Mouse (Mus musculus) CH12.LX (cell line): ENCODE measurements around the gene Hoxb7. TPM values are rescaled to one million over a fixed set of nuclear protein-coding genes. Genes with fewer than 3 reads are reported as not detected.

Experiments used
- DNase-seq: peaks from one replicate; pipeline ENCODE4 v3.0.0-alpha.2; 2013; ENCODE audit errors: extremely low read depth
- H3K27ac ChIP-seq: 2 replicates; pipeline ENCODE4 v1.5.1; 2012; ENCODE audit warnings: low read depth, mild to moderate bottlenecking, control low read depth, moderate library complexity; ENCODE audit not compliant: insufficient read depth
- H3K27me3 ChIP-seq: replicated peaks from 2 replicates; pipeline ENCODE3; 2012; ENCODE audit warnings: inconsistent platforms
- H3K36me3 ChIP-seq, 2 experiments: replicated peaks in 1 of 2; 2 replicates each; pipeline versions ENCODE3 to v1.6.1; 2012; ENCODE audit warnings: inconsistent platforms in 1 of 2, low read length in 1 of 2, mild to moderate bottlenecking in 1 of 2, mixed read lengths in 1 of 2, moderate library complexity in 1 of 2; ENCODE audit not compliant: control insufficient read depth in 1 of 2, insufficient read depth in 1 of 2
- H3K4me1 ChIP-seq, 2 experiments: 2 replicates each; pipeline ENCODE4 v1.6.1; 2012; ENCODE audit warnings: inconsistent platforms in 1 of 2, moderate library complexity in 1 of 2; ENCODE audit not compliant: insufficient read depth in 2 of 2, control insufficient read depth in 1 of 2
- H3K4me2 ChIP-seq: 2 replicates; pipeline ENCODE4 v1.6.1; 2012; ENCODE audit warnings: low read depth, mild to moderate bottlenecking, control low read depth; ENCODE audit not compliant: poor library complexity, insufficient read depth, severe bottlenecking
- H3K4me3 ChIP-seq, 3 experiments: fragments of 150-350 bp in 1 of 3; sonication (generic) in 1 of 3; replicated peaks in 1 of 3; 2 replicates each; pipeline versions ENCODE3 to v1.5.1; 2011 to 2012; ENCODE audit warnings: low read depth in 2 of 3, low read length in 2 of 3, mild to moderate bottlenecking in 2 of 3, moderate library complexity in 2 of 3, control low read depth in 1 of 3, improper control_type of control experiment in 1 of 3, inconsistent platforms in 1 of 3, mixed read lengths in 1 of 3; ENCODE audit not compliant: poor library complexity in 1 of 3
- H3K79me2 ChIP-seq: replicated peaks from 2 replicates; pipeline ENCODE4 v1.6.1; 2012; ENCODE audit warnings: mild to moderate bottlenecking, moderate library complexity; ENCODE audit not compliant: control insufficient read depth, poor library complexity, insufficient read depth, severe bottlenecking; ENCODE audit errors: extremely low read depth
- H3K9ac ChIP-seq: 2 replicates; pipeline ENCODE4 v1.6.1; 2012; ENCODE audit warnings: low read depth, mild to moderate bottlenecking, control low read depth, moderate library complexity; ENCODE audit not compliant: insufficient read depth
- H3K9me3 ChIP-seq: replicated peaks from 2 replicates; pipeline ENCODE3; 2012; ENCODE audit warnings: low read length, inconsistent platforms, mixed read lengths
- BHLHE40 ChIP-seq: IDR thresholded peaks from 2 replicates; pipeline ENCODE4 v1.6.1; 2011; ENCODE audit warnings: mild to moderate bottlenecking, low read depth, low read length, improper control_type of control experiment
- CHD1 ChIP-seq: IDR thresholded peaks from 2 replicates; pipeline ENCODE4 v1.6.1; 2012; ENCODE audit warnings: low read depth, low read length, improper control_type of control experiment, inconsistent platforms
- CHD2 ChIP-seq: IDR thresholded peaks from 2 replicates; pipeline ENCODE4 v1.6.1; 2011; ENCODE audit warnings: low read length, improper control_type of control experiment
- E2F4 ChIP-seq: IDR thresholded peaks from 2 replicates; pipeline ENCODE4 v1.6.1; 2011; ENCODE audit warnings: low read depth, low read length, improper control_type of control experiment; ENCODE audit not compliant: insufficient replicate concordance
- EP300 ChIP-seq: IDR thresholded peaks from 2 replicates; pipeline ENCODE4 v1.6.1; 2011; ENCODE audit warnings: low read length, improper control_type of control experiment
- ETS1 ChIP-seq: conservative IDR thresholded peaks from 2 replicates; pipeline ENCODE4 v1.6.1; 2012; ENCODE audit warnings: low read depth, mild to moderate bottlenecking, inconsistent platforms, low read length, improper control_type of control experiment, moderate library complexity
- GABPA ChIP-seq: IDR thresholded peaks from 2 replicates; pipeline ENCODE4 v1.6.1; 2012; ENCODE audit warnings: low read depth, low read length, improper control_type of control experiment, inconsistent platforms; ENCODE audit not compliant: insufficient replicate concordance
- IRF4 ChIP-seq: IDR thresholded peaks from 2 replicates; pipeline ENCODE4 v1.6.1; 2014; ENCODE audit warnings: low read depth, mild to moderate bottlenecking, inconsistent platforms, low read length, improper control_type of control experiment
- JUN ChIP-seq: IDR thresholded peaks from 2 replicates; pipeline ENCODE4 v1.6.1; 2011; ENCODE audit warnings: low read depth, mild to moderate bottlenecking, low read length, improper control_type of control experiment, moderate library complexity; ENCODE audit not compliant: insufficient read depth
- MAFK ChIP-seq: IDR thresholded peaks from 2 replicates; pipeline ENCODE4 v1.6.1; 2011; ENCODE audit warnings: low read length, improper control_type of control experiment; ENCODE audit not compliant: insufficient replicate concordance
- MAX ChIP-seq: IDR thresholded peaks from 2 replicates; pipeline ENCODE4 v1.6.1; 2011; ENCODE audit warnings: low read length, improper control_type of control experiment
- MEF2A ChIP-seq: IDR thresholded peaks from 2 replicates; pipeline ENCODE4 v1.6.1; 2014; ENCODE audit warnings: low read depth, mild to moderate bottlenecking, inconsistent platforms, low read length, improper control_type of control experiment, borderline replicate concordance
- MYC ChIP-seq: IDR thresholded peaks from 2 replicates; pipeline ENCODE4 v1.6.1; 2011; ENCODE audit warnings: low read depth, mild to moderate bottlenecking, improper control_type of control experiment, low read length
- PAX5 ChIP-seq: IDR thresholded peaks from 2 replicates; pipeline ENCODE4 v1.6.1; 2012; ENCODE audit warnings: low read length, inconsistent platforms, mixed read lengths
- POLR2A ChIP-seq: IDR thresholded peaks from 2 replicates; pipeline ENCODE4 v1.6.1; 2011; ENCODE audit warnings: low read depth, mild to moderate bottlenecking, improper control_type of control experiment, low read length
- RCOR1 ChIP-seq: conservative IDR thresholded peaks from 2 replicates; pipeline ENCODE4 v1.6.1; 2012; ENCODE audit warnings: low read depth, mild to moderate bottlenecking, inconsistent platforms, low read length, improper control_type of control experiment
- SIN3A ChIP-seq: IDR thresholded peaks from 2 replicates; pipeline ENCODE4 v1.6.1; 2012; ENCODE audit warnings: low read length, improper control_type of control experiment, inconsistent platforms
- SMC3 ChIP-seq: IDR thresholded peaks from 2 replicates; pipeline ENCODE4 v1.6.1; 2011; ENCODE audit warnings: low read depth, low read length, improper control_type of control experiment
- TBP ChIP-seq: conservative IDR thresholded peaks from 2 replicates; pipeline ENCODE4 v1.6.1; 2011; ENCODE audit warnings: low read depth, low read length, improper control_type of control experiment
- USF2 ChIP-seq: conservative IDR thresholded peaks from 2 replicates; pipeline ENCODE4 v1.6.1; 2011; ENCODE audit warnings: low read depth, low read length, improper control_type of control experiment
- ZC3H11A ChIP-seq: IDR thresholded peaks from 2 replicates; pipeline ENCODE4 v1.6.1; 2012; ENCODE audit warnings: low read depth, mild to moderate bottlenecking, inconsistent platforms, low read length, improper control_type of control experiment
- ZMIZ1 ChIP-seq: IDR thresholded peaks from 2 replicates; pipeline ENCODE4 v1.6.1; 2012; ENCODE audit warnings: low read depth, mild to moderate bottlenecking, inconsistent platforms, low read length, improper control_type of control experiment
- ZNF384 ChIP-seq: IDR thresholded peaks from 2 replicates; pipeline ENCODE4 v1.6.1; 2012; ENCODE audit warnings: low read depth, low read length, improper control_type of control experiment, inconsistent platforms
- dilution Hi-C: fragments of 300-500 bp; cut with MboI; formaldehyde crosslinking; loops from 2 replicates; pipeline ENCODE4 v1.14.3; 2020; ENCODE audit warnings: low sequenced_read_pairs; ENCODE audit not compliant: extremely low pct_unique_long_range_greater_than_20kb, extremely low pct_ligation_motif_present
- in situ Hi-C: fragments of 300-500 bp; cut with MboI; formaldehyde crosslinking; loops from 3 replicates; pipeline ENCODE4 v1.14.3; 2019; ENCODE audit warnings: low sequenced_read_pairs, low pct_ligation_motif_present, low pct_unique_long_range_greater_than_20kb, mixed read lengths
- polyA plus RNA-seq: library from polyadenylated mRNA; unstranded; fragments of >175 nt; gene quantifications from 2 replicates; pipeline ENCODE4 v1.2.1, GENCODE M21; 2012; ENCODE audit warnings: low read depth; ENCODE audit not compliant: insufficient read length
- total RNA-seq, 2 experiments: library from RNA; depleted of rRNA; stranded (reverse); fragments of 300-350 nt in 1 of 2; fragments of >200 nt in 1 of 2; gene quantifications; 2 replicates each; pipeline ENCODE4 v1.2.3; 2012 to 2014

Gene Hoxb7
- total and polyA plus RNA-seq, 3 experiments = not detected

DNA sequence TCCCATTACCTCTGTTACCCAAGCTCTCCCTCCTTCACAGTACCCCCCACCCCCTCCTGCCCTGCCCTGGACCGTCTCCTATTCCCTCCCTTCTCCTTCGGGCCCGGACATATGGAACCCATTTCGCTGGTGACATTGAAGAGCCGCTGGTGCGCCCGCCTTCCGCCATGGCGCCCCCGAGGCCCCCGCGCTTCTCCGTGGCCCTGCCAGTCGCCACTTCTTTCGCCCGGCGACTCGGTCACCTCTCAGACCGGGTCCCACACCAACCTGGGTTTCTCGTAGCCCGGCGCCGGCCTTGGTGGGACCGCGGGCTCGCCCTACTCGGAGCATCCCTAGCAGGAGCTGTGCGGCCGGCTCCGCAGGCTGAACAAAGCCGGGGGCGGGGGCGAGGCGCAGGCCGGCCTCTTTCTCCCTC, 46.2 kb downstream of the Hoxb7 start:
- Histone ChIP-seq H3K9me3 (no peaks in the 10 kb centered on the region), H3K4me2 (no peak overlapping the region), H3K36me3 (peaks cover 0 to 2% of the 10 kb centered on the region in 2 experiments), H3K4me1 (no peaks in the 10 kb centered on the region), H3K27me3 (no peaks in the 10 kb centered on the region), H3K4me3 (no peak overlapping the region), H3K9ac (no peak overlapping the region), H3K79me2 (no peaks in the 10 kb centered on the region), H3K27ac (no peak overlapping the region)
- no peak for DNase-seq
- TF ChIP-seq TBP = no peak
- no peak for TF ChIP-seq EP300
- TF ChIP-seq CHD1 = no peak
- no peak for TF ChIP-seq BHLHE40
- no peak for TF ChIP-seq IRF4
- TF ChIP-seq SMC3 = no peak
- TF ChIP-seq JUN = no peak
- no peak for TF ChIP-seq MAX
- no peak for TF ChIP-seq POLR2A
- in situ Hi-C loops = no loop called here
- dilution Hi-C loops = no loop called here

DNA sequence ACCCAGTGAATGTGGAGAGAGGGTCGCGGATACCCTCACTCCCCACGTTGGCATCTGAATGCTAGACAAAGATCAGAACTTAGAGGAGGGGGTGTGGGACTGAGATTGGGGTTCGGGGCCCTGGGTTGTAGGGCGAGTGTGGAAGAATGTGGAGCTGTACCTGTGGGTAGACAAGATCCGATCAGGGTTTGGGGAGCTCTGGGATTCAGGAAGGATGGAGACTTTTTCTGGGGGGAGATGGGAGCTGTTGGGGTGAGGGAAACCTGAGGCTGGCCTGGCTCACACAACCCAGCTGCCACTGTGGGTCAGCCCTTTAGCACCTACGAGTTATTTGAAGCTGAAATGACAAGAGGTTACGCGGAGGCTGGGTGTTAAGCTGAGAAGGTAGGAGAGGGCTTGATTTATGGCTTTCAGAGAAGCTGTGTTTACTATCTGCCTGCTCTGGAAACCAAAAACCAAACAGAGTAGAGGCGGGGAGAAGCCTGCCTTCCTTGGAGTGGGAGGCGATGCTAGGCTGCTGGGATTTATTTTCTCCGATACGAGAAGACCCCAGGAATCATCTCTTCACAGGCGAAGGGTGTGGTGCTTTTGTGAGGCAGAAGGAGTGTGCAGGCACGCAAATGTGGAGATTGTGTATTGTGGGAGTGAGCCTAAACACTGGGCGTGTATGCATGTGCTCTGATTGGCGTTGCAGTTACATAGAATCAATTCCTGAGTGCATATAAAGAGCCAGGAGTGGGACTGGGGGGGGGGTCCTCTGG, 47.0 kb downstream of the Hoxb7 start:
- Histone ChIP-seq H3K9me3 (no peaks in the 10 kb centered on the region), H3K27me3 (peaks cover 3% of the 10 kb centered on the region), H3K36me3 (peaks cover 0 to 2% of the 10 kb centered on the region in 2 experiments), H3K4me3 (no peak overlapping the region), H3K9ac (no peak overlapping the region), H3K79me2 (no peaks in the 10 kb centered on the region), H3K4me2 (no peak overlapping the region), H3K4me1 (no peaks in the 10 kb centered on the region), H3K27ac (no peak overlapping the region)
- in situ Hi-C loops (no loop called here), dilution Hi-C loops (no loop called here)
- DNase-seq = no peak
- TF ChIP-seq ZC3H11A (no peak), EP300 (no peak), MYC (no peak), ETS1 (no peak), USF2 (no peak), CHD1 (no peak), MAX (no peak), GABPA (no peak), ZMIZ1 (no peak), SIN3A (no peak), ZNF384 (no peak), CHD2 (no peak), RCOR1 (no peak), PAX5 (no peak), E2F4 (no peak), POLR2A (no peak), MEF2A (no peak), MAFK (no peak)
